Mouse (Mus musculus) hindbrain, postnatal 0 days (tissue): ENCODE results near the gene Tbc1d10c. TPM values are rescaled to one million over a fixed set of nuclear protein-coding genes. Genes with fewer than 3 reads are reported as not detected.

Experiments used
- ATAC-seq: fragments of 200-750 bp; cut with Nextera tagmentation; 2 replicates; pipeline ENCODE4 v1.8.0; 2017; ENCODE audit warnings: mild to moderate bottlenecking, moderate TSS enrichment, moderate library complexity
- DNase-seq: peaks from one replicate; pipeline ENCODE4 v3.0.0-alpha.2; 2015; ENCODE audit warnings: low spot score
- H3K27ac ChIP-seq: fragments of 300-500 bp; sonication (generic); 2 replicates; pipeline ENCODE4 v1.5.1; 2014; ENCODE audit warnings: mild to moderate bottlenecking
- H3K27me3 ChIP-seq: fragments of 300-500 bp; sonication (generic); 2 replicates; pipeline ENCODE4 v1.6.1; 2014; ENCODE audit warnings: low read length, mixed read lengths; ENCODE audit not compliant: insufficient read depth
- H3K36me3 ChIP-seq: fragments of 300-500 bp; sonication (generic); 2 replicates; pipeline ENCODE4 v1.6.1; 2014; ENCODE audit warnings: low read length, mixed read lengths; ENCODE audit not compliant: insufficient read depth
- H3K4me1 ChIP-seq: fragments of 300-500 bp; sonication (generic); 2 replicates; pipeline ENCODE4 v1.6.1; 2014; ENCODE audit warnings: antibody characterized with exemption, low read length, mixed read lengths; ENCODE audit not compliant: insufficient read depth
- H3K4me2 ChIP-seq: fragments of 300-500 bp; sonication (generic); 2 replicates; pipeline ENCODE4 v1.6.1; 2014; ENCODE audit warnings: low read depth, mild to moderate bottlenecking, low read length, moderate library complexity, mixed read lengths
- H3K4me3 ChIP-seq: fragments of 300-500 bp; sonication (generic); 2 replicates; pipeline ENCODE4 v1.5.1; 2014; ENCODE audit warnings: low read length
- H3K9ac ChIP-seq: fragments of 300-500 bp; sonication (generic); replicated peaks from 2 replicates; pipeline ENCODE4 v1.6.1; 2014; ENCODE audit warnings: mild to moderate bottlenecking, low read length, moderate library complexity, mixed read lengths
- H3K9me3 ChIP-seq: fragments of 300-500 bp; sonication (generic); 2 replicates; pipeline ENCODE4 v1.6.1; 2016; ENCODE audit warnings: low read length, mixed read lengths
- CTCF ChIP-seq: IDR thresholded peaks from 2 replicates; pipeline ENCODE4 v1.5.1; 2016; ENCODE audit warnings: antibody characterized with exemption, control low read depth, low read depth
- WGBS: fragments of 180-500 bp; shearing (Covaris S2); extraction: QIAGEN DNeasy Blood & Tissue Kit; methylation state at CpG from one replicate; pipeline ENCODE4 v1.1.7; 2014; 5-methylcytosine and 5-hydroxymethylcytosine counted together
- polyA plus RNA-seq: library from polyadenylated mRNA; unstranded; fragments of >200 nt; fragmentation: Nextera tagmentation; extraction: Ambion mirVana; gene quantifications from 2 replicates; pipeline ENCODE4 v1.2.1, GENCODE M21; 2015
- total RNA-seq: library from RNA; depleted of rRNA; stranded (reverse); fragments of >200 nt; gene quantifications from 2 replicates; pipeline ENCODE4 v1.2.3, GENCODE M21; 2014

Gene Tbc1d10c
- total and polyA plus RNA-seq, 2 experiments from 2014 or later = 0.95 to 3.8 TPM

DNA sequence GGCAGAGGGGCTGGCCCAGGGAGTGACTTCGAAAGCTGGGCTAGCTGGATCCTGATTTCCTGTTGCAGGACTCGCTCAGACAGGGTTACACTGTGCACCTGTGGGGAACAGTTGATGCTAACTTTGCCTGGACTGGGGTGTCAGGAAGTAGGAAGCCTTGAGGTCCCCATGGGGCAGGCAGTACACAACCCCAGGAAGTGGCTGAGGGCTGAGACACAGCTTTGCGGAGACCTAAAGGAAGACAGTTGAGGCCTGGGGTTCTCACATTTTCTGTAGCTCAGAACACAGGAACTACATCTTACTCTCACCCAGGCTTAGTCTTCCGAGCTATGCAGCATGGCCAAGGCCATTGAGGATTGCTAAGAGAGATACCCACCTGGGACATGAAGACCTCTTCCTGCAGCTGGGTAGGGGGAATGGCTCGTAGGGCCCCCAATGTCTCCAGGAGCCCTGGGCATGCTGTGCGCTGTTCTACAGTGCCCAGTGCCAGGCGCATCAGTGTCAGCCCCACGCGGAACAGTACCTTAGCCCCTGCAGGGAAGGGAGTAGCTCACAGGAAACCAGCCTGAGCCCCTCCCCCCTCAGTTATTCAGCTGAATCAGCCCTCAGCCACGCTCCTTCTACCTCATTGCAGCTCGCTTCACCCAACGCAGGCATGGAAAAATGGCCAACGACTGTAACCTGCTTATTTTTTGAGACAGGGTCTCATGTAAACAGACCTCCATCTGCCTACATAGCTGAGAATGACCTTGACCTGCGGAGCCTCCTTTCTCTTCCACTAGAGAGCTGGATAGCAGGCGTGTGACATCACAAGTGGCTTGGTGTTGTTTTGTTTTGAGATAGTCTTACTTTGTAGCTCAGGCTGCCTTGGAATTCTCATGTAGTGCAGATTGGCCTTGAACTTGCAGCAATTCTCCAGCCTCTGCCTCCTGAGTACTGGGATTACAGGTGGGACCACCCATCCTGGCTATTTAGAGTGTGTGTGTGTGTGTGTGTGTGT, 5.8 kb downstream of the Tbc1d10c start:
- no peak for TF ChIP-seq CTCF
- Histone ChIP-seq H3K36me3 (no peaks in the 10 kb centered on the region), H3K9me3 (no peaks in the 10 kb centered on the region), H3K4me2 (no peak overlapping the region), H3K9ac (no peak overlapping the region), H3K4me3 (no peak overlapping the region), H3K27me3 (no peaks in the 10 kb centered on the region), H3K27ac (no peak overlapping the region), H3K4me1 (peaks cover 7% of the 10 kb centered on the region; the same call in 1 of the 2 replicates)
- ATAC-seq (no peak), DNase-seq (no peak)
- 59% methylated on average over 15 of the region's 15 CpGs for WGBS

DNA sequence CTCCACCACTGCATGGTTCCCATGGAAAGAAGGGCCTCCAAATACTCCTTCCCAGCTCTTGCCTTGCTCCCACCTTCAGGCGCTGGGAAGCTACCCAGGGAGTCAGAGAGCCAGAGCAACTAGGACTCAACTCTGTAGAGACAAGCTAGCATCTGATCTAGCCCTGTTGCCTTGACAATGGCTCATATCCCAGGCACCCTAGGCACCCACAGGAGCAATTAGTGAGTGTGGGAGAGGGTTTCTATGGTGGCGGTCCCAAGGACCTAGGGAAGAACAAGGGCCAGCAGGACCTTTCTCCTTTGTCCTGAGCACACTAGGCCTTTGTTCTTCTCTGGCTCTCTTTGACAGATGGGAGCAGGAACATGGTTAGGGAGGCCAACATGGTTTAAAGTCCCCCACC, 7.4 kb downstream of the Tbc1d10c start:
- Histone ChIP-seq H3K36me3 (no peaks in the 10 kb centered on the region), H3K9me3 (no peaks in the 10 kb centered on the region), H3K4me2 (no peak overlapping the region), H3K27me3 (no peaks in the 10 kb centered on the region), H3K4me3 (no peak overlapping the region), H3K4me1 (peaks cover 7% of the 10 kb centered on the region; the same call in 1 of the 2 replicates), H3K9ac (no peak overlapping the region), H3K27ac (no peak overlapping the region)
- ATAC-seq (peak; percentile 50; the same call in 1 of the 2 replicates), DNase-seq (no peak)
- no peak for TF ChIP-seq CTCF
- 66% methylated on average over 2 of the region's 2 CpGs for WGBS

DNA sequence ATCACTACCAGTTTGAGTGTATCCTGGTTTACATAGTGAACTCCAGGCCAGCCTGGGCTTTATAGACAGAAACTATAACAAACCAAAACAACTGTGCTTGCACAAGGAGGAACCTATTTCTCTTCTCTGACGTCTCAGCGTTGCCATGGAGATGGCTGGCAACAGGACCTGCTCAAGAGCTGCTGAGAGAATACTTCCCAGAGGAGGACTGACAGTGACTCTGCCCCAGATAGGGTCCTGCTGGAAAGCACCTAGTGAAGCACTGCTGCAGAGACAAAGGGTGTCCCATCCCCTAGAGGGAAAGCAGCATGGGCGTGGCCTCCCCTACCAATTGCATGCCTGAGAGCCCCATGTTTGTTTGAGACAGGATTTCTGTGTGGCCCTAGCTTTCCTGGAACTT, 9.2 kb downstream of the Tbc1d10c start:
- H3K4me2 ChIP-seq = no peak overlapping the region
- no peak overlapping the region for H3K9ac ChIP-seq
- peak overlapping the region; percentile 20; the same call in 1 of the 2 replicates for H3K27ac ChIP-seq
- H3K36me3 ChIP-seq = no peaks in the 10 kb centered on the region
- peak; percentile 56; the same call in 1 of the 2 replicates for ATAC-seq
- 49% methylated on average over 3 of the region's 3 CpGs for WGBS
- no peak for TF ChIP-seq CTCF
- H3K4me1 ChIP-seq = peaks cover 7% of the 10 kb centered on the region; the same call in 1 of the 2 replicates
- no peaks in the 10 kb centered on the region for H3K27me3 ChIP-seq
- DNase-seq = peak; percentile 75
- H3K4me3 ChIP-seq = no peak overlapping the region
- no peaks in the 10 kb centered on the region for H3K9me3 ChIP-seq

- Histone ChIP-seq H3K4me1 (peaks cover 14% of the 10 kb centered on the region), H3K4me2 (no peak overlapping the region), H3K27me3 (no peaks in the 10 kb centered on the region), H3K9ac (no peak overlapping the region), H3K4me3 (no peak overlapping the region), H3K9me3 (no peaks in the 10 kb centered on the region), H3K36me3 (no peaks in the 10 kb centered on the region), H3K27ac (no peak overlapping the region)
- ATAC-seq = no peak
- WGBS = 88% methylated on average over 7 of the region's 7 CpGs
- no peak for TF ChIP-seq CTCF
- no peak for DNase-seq
Observed at GRCm38 (mm10) chr19:4180411-4180810, 10.7 kb downstream of the Tbc1d10c start.

- H3K27ac ChIP-seq = no peak within 1 kb of the TSS
- DNase-seq = no peak
- WGBS = 13% methylated on average over 11 of the region's 11 CpGs
Observed at GRCm38 (mm10) chr19:4175368-4175947, 15.6 kb downstream of the Tbc1d10c start, which contains the start of gene Carns1. Gene Carns1, minus strand, starts transcription at chr19:4175479.

DNA sequence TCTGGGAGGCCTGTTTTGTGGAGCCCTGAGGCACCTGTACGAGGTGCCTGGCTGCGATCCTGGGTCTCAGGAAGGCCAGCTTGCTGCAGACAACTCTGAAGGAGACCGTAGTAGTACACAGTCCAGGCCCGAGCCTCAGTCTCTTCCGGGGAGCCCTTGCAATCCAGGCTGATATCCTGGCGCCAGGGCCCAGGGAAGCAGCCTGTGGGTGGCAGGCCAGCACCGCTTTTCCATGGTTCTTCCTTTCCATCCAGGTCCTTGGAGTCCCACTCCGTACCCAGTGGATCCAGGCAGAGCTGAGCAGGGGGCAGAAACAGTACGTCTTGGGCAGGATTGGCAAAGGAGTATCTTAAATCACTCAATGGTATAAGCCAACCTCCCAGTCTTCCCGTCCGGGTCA, 18.2 kb downstream of the Tbc1d10c start:
- ATAC-seq (no peak), DNase-seq (no peak)
- no peak for TF ChIP-seq CTCF
- Histone ChIP-seq H3K9me3 (no peaks in the 10 kb centered on the region), H3K4me3 (no peak overlapping the region), H3K9ac (no peak overlapping the region), H3K4me1 (peaks cover 16% of the 10 kb centered on the region), H3K36me3 (no peaks in the 10 kb centered on the region), H3K4me2 (no peak overlapping the region), H3K27me3 (no peaks in the 10 kb centered on the region), H3K27ac (no peak overlapping the region)
- WGBS = 62% methylated on average over 11 of the region's 11 CpGs

More at GRCm38 (mm10) chr19:4175368-4175947, 15.6 kb downstream of the Tbc1d10c start, which contains the start of gene Carns1:
- Histone ChIP-seq H3K27me3 (no peaks in the 10 kb centered on the region), H3K36me3 (no peaks in the 10 kb centered on the region), H3K9ac (no peak within 1 kb of the TSS), H3K4me2 (peak within 1 kb of the TSS; percentile 24), H3K9me3 (no peaks in the 10 kb centered on the region), H3K4me1 (peaks cover 10% of the 10 kb centered on the region; the same call in 1 of the 2 replicates), H3K4me3 (no peak within 1 kb of the TSS)
- no peak for TF ChIP-seq CTCF
- ATAC-seq = peak; percentile 39; the same call in 1 of the 2 replicates
